Mouse (Mus musculus) monocyte, adult 59 days (primary cell): Measurements from ENCODE around the gene Rps6kb1. TPM values are rescaled to one million over a fixed set of nuclear protein-coding genes. Genes with fewer than 3 reads are reported as not detected.

Source experiments
- total RNA-seq, 2 experiments: library from RNA; stranded (reverse); gene quantifications; one replicate each; pipeline ENCODE4 v1.2.4; 2023

Rps6kb1 gene
- total RNA-seq = 10 to 100 TPM; 35.7 to 41.4 TPM

GRCm38 (mm10) chr11:86544639-86545299, at the start of gene Rps6kb1, which contains the start of gene Tubd1:
Rps6kb1 (minus strand) TSS chr11:86544805.
Tubd1 (plus strand) TSS chr11:86544991.

GRCm38 (mm10) chr11:86484101-86484868, 60.3 kb downstream of the Rps6kb1 start, which contains the start of gene Rnft1:
Rnft1 (plus strand) TSS chr11:86484657.

Other genes with a start within 250 kb of the Rps6kb1 start
- 10 to 100 TPM; 62.9 to 73.1 TPM for gene Med13, start 187.2 kb downstream of the Rps6kb1 start, total RNA-seq
- gene Rnft1, start 60.1 kb downstream of the Rps6kb1 start, total RNA-seq = 10 to 100 TPM; 57.6 to 70.7 TPM
- gene Tubd1, start 186 bp upstream of the Rps6kb1 start, total RNA-seq = 1 to 10 TPM; 3.2 to 4.0 TPM
- gene Vmp1, start 139.0 kb upstream of the Rps6kb1 start, total RNA-seq = 100 to 1,000 TPM; 168 to 184 TPM
- 1 to 10 TPM; 3.2 to 4.0 TPM for gene Ptrh2, start 139.2 kb upstream of the Rps6kb1 start, total RNA-seq
- 100 to 1,000 TPM; 229 to 271 TPM for gene Cltc, start 212.8 kb upstream of the Rps6kb1 start, total RNA-seq